Mouse (Mus musculus): Measurements from ENCODE around the gene Slc26a6. TPM values are rescaled to one million over a fixed set of nuclear protein-coding genes. Genes with fewer than 3 reads are reported as not detected.

Slc26a6 gene
- polyA plus RNA-seq, 1 experiment from 2014 or later = 70.8 TPM

DNA sequence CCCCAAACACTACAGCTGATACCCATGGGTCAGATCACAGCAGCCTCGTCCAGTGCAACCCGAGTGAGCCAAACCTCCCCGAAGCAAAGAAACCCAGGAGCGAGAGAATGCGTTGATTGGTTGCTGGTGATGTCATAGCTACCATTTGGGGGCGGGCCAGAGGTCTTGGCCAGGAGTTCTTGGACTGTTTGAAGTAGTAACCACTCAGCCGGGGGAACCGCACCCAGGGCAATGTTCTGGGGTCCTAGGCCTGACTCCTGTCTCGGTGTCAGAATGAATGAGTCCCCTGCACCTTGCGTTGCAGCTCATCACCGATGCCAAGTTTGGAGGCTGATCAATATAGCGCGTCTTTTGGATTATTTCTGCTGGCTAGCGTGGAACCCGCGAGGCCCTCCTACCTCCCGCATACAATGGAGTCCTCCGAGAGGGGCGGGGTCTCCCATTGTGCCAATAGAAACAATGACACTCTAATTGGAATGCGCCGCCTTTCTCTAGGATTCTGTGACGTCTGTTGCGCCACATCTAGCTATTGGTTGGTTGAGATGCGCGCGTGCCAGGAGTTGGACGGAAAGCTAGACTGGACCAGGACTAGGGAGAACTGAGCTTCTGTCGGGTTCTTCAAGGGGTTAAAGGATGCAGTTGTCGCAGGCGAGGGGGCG lies 28.2 kb upstream of the Slc26a6 start:
- no peak for ATAC-seq
- no peak for TF ChIP-seq CTCF (IDR thresholded peaks at IDR 0.05; ENCODE audit: low read depth)
- Histone ChIP-seq H3K4me1 (replicated peaks; ENCODE audit: control insufficient read depth, insufficient read depth, low read length) (0 out of 2 replicates have a peak, but pooled peaks cover 3% of the 10 kb centered on the region), H3K36me3 (ENCODE audit: control insufficient read depth, insufficient read depth) (no peaks in the 10 kb centered on the region), H3K9ac (ENCODE audit: low read depth, low read length) (no peak overlapping the region), H3K4me3 (ENCODE audit: low read depth, low read length) (peak overlapping the region; percentile 35; the same call in 1 of the 2 replicates), H3K4me2 (replicated peaks; ENCODE audit: low read depth) (no peak overlapping the region), H3K27me3 (replicated peaks; ENCODE audit: control insufficient read depth, insufficient read depth, low read length) (peaks cover 67% of the 10 kb centered on the region), H3K27ac (ENCODE audit: low read depth, low read length) (no peak overlapping the region), H3K9me3 (ENCODE audit: control insufficient read depth) (no peaks in the 10 kb centered on the region)
- 2% methylated on average over 31 of the region's 31 CpGs for WGBS

DNA sequence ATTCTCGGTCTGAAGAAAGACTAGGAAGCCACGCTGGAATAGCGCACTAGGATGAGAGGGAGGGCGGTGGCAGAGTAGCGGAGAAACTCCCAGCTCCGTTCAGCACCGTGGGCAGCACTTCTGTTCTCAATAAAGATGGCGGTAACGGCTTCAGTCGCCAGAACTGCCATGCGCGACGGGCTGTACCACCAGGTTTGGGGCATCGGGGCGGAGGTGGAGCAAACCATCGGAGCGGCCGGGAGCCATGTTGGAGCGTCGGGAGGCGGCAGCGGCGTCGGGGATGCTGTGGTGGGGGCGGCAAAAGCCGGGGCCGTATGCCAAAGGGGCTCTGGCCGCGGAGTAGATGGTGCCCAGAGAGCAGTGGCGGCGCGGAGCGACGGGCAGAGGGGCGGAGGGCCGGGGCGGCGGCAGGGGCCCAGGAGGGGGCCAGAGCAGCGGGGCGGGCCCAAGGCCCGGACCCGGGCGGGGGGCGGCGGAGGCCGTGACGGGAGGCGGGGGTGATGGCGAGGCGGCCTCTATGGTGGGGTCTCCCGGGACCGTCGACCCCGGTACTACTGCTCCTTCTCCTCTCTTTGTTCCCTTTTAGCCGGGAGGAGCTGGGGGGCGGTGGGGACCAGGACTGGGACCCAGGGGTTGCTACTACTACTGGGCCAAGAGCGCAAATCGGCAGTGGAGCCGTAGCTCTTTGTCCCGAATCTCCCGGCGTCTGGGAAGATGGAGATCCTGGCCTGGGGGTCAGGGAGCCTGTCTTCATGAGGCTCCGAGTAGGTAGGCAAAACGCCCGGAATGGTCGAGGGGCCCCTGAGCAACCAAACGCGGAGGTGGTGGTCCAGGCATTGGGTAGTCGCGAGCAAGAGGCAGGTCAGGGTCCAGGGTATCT lies 27.0 kb upstream of the Slc26a6 start, which contains the start of gene Celsr3:
Gene Celsr3, plus strand, starts transcription at position 501 of the 880 bp plus-strand sequence.
- no peak for TF ChIP-seq CTCF (IDR thresholded peaks at IDR 0.05; ENCODE audit: low read depth)
- no peak within 1 kb of the TSS for H3K27ac ChIP-seq (ENCODE audit: low read depth, low read length)
- 0 out of 2 replicates have a peak, but pooled peaks cover 3% of the 10 kb centered on the region for H3K4me1 ChIP-seq (replicated peaks; ENCODE audit: control insufficient read depth, insufficient read depth, low read length)
- 2% methylated on average over 62 of the region's 70 CpGs for WGBS
- no peaks in the 10 kb centered on the region for H3K36me3 ChIP-seq (ENCODE audit: control insufficient read depth, insufficient read depth)
- ATAC-seq = peak; percentile 40
- no peak within 1 kb of the TSS for H3K9ac ChIP-seq (ENCODE audit: low read depth, low read length)
- peaks cover 79% of the 10 kb centered on the region for H3K27me3 ChIP-seq (replicated peaks; ENCODE audit: control insufficient read depth, insufficient read depth, low read length)
- peak within 1 kb of the TSS; percentile 73 for H3K4me2 ChIP-seq (replicated peaks; ENCODE audit: low read depth)
- no peaks in the 10 kb centered on the region for H3K9me3 ChIP-seq (ENCODE audit: control insufficient read depth)
- peak within 1 kb of the TSS; percentile 35 for H3K4me3 ChIP-seq (ENCODE audit: low read depth, low read length)

DNA sequence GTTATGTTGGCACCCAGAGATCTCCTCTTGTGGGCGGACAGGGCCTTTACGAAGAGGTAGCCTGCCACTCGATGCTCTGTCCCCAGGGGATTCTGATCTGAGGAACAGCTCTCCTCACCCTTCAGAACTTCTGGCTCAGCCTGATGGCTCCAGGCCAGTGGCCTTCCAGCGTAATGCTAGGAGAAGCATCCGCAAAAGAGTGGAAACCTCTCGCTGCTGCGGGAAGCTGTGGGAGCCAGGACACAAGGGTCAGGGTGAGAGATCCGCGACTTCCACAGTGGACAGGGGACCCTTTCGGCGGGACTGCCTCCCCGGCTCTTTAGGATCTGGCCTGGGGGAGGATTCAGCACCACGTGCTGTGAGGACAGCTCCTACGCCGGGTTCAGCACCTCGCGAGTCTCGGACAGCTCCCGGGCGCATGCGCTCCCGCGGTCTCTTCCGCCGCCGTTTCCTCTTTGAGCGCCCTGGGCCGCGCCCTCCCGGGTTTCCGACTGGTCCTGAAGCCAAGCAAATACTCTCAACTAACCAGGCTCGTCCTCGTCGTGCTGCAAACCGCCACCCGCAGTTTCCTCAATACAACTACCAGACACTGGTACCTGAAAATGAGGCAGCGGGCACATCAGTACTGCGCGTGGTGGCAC lies 26.3 kb upstream of the Slc26a6 start:
- H3K27ac ChIP-seq (ENCODE audit: low read depth, low read length) = no peak overlapping the region
- no peaks in the 10 kb centered on the region for H3K9me3 ChIP-seq (ENCODE audit: control insufficient read depth)
- H3K4me1 ChIP-seq (replicated peaks; ENCODE audit: control insufficient read depth, insufficient read depth, low read length) = 0 out of 2 replicates have a peak, but pooled peaks cover 5% of the 10 kb centered on the region
- 2% methylated on average over 39 of the region's 39 CpGs for WGBS
- H3K9ac ChIP-seq (ENCODE audit: low read depth, low read length) = no peak overlapping the region
- peaks cover 86% of the 10 kb centered on the region for H3K27me3 ChIP-seq (replicated peaks; ENCODE audit: control insufficient read depth, insufficient read depth, low read length)
- TF ChIP-seq CTCF (IDR thresholded peaks at IDR 0.05; ENCODE audit: low read depth) = 0 out of 2 replicates have a peak, but pooled peaks have one; percentile 9
- peak overlapping the region; percentile 73 for H3K4me2 ChIP-seq (replicated peaks; ENCODE audit: low read depth)
- peak; percentile 62 for ATAC-seq
- peak overlapping the region; percentile 35 for H3K4me3 ChIP-seq (ENCODE audit: low read depth, low read length)
- no peaks in the 10 kb centered on the region for H3K36me3 ChIP-seq (ENCODE audit: control insufficient read depth, insufficient read depth)

DNA sequence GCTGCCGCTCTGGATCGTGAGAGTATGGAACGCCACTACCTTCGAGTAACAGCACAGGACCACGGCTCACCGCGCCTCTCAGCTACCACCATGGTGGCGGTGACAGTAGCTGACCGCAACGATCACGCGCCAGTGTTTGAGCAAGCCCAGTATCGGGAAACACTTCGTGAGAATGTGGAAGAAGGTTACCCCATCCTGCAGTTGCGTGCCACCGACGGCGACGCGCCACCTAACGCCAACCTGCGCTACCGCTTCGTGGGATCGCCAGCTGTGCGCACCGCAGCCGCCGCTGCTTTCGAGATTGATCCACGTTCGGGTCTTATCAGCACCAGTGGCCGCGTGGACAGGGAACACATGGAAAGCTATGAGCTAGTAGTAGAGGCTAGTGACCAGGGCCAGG lies 25.6 kb upstream of the Slc26a6 start:
- H3K4me2 ChIP-seq (replicated peaks; ENCODE audit: low read depth) = peak overlapping the region; percentile 73
- H3K4me1 ChIP-seq (replicated peaks; ENCODE audit: control insufficient read depth, insufficient read depth, low read length) = 0 out of 2 replicates have a peak, but pooled peaks cover 9% of the 10 kb centered on the region
- no peak overlapping the region for H3K9ac ChIP-seq (ENCODE audit: low read depth, low read length)
- ATAC-seq = no peak; the same call in 1 of the 2 replicates
- WGBS = 6% methylated on average over 34 of the region's 34 CpGs
- H3K9me3 ChIP-seq (ENCODE audit: control insufficient read depth) = no peaks in the 10 kb centered on the region
- H3K36me3 ChIP-seq (ENCODE audit: control insufficient read depth, insufficient read depth) = no peaks in the 10 kb centered on the region
- H3K4me3 ChIP-seq (ENCODE audit: low read depth, low read length) = peak overlapping the region; percentile 34
- H3K27me3 ChIP-seq (replicated peaks; ENCODE audit: control insufficient read depth, insufficient read depth, low read length) = peaks cover 87% of the 10 kb centered on the region
- TF ChIP-seq CTCF (IDR thresholded peaks at IDR 0.05; ENCODE audit: low read depth) = peak; percentile 38; the same call in 1 of the 2 replicates
- no peak overlapping the region for H3K27ac ChIP-seq (ENCODE audit: low read depth, low read length)

DNA sequence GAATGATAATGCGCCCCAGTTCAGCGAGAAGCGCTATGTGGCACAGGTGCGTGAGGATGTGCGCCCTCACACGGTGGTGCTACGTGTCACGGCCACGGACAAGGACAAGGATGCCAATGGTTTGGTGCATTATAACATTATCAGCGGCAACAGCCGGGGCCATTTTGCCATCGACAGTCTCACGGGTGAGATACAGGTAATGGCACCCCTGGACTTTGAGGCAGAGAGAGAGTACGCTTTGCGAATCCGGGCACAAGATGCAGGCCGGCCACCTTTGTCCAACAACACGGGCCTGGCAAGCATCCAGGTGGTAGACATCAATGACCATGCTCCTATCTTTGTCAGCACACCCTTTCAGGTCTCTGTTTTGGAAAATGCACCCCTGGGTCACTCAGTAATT lies 25.2 kb upstream of the Slc26a6 start:
- Histone ChIP-seq H3K36me3 (ENCODE audit: control insufficient read depth, insufficient read depth) (no peaks in the 10 kb centered on the region), H3K27me3 (replicated peaks; ENCODE audit: control insufficient read depth, insufficient read depth, low read length) (peaks cover 91% of the 10 kb centered on the region), H3K9ac (ENCODE audit: low read depth, low read length) (no peak overlapping the region), H3K4me2 (replicated peaks; ENCODE audit: low read depth) (peak overlapping the region; percentile 73), H3K4me3 (ENCODE audit: low read depth, low read length) (peak overlapping the region; percentile 34), H3K27ac (ENCODE audit: low read depth, low read length) (no peak overlapping the region), H3K4me1 (replicated peaks; ENCODE audit: control insufficient read depth, insufficient read depth, low read length) (peaks cover 12% of the 10 kb centered on the region; the same call in 1 of the 2 replicates), H3K9me3 (ENCODE audit: control insufficient read depth) (no peaks in the 10 kb centered on the region)
- 62% methylated on average over 18 of the region's 18 CpGs for WGBS
- ATAC-seq = no peak
- no peak for TF ChIP-seq CTCF (IDR thresholded peaks at IDR 0.05; ENCODE audit: low read depth)

Measured in intestine, postnatal 0 days (tissue).